Comparison of ENCODE assay signal across 25 mouse cellular contexts in the genomic region with DNA sequence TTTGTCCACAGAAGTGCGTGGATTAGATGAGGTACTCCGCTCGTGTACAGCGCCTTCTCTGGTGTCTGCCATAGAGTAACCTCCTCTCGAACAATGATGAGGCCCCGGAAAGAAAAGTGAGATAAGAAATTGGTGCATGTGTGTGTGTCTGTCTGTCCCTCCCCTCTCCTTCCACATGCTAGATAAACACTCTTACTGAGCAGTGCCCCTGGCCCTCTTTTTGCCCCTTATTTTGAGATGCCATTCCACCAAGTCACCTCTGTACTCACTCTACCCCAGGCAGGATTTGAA. TPM values are rescaled to one million over a fixed set of nuclear protein-coding genes. Genes with fewer than 3 reads are reported as not detected.
DNase-seq lines count a peak whose midpoint lies in the region; ATAC-seq and TF ChIP-seq lines count a peak whose summit lies in the region.
"Had no signal": no experiment of that assay in that cellular context is flagged by ENCODE, and none has a peak within 500 bp of the region (broad histone marks: within the 10 kb centered on the region; RNA-seq: fewer than 3 reads in every experiment).

No protein-coding gene starts in this region.

- no peak for ATAC-seq in heart, embryonic 11.5 days (replicated peaks; ENCODE audit: insufficient number of reproducible peaks, low FRiP score, low TSS enrichment)
- ATAC-seq in lung, postnatal 0 days: no peak
- peak; percentile 57 for ATAC-seq in liver, embryonic 16.5 days (ENCODE audit: low read depth)
- ATAC-seq: CD4-positive, CD25-positive, alpha-beta regulatory T cell, adult 4 months; forebrain, postnatal 0 days; midbrain, embryonic 16.5 days; Patski had no signal

- no peak overlapping the region for H3K4me3 ChIP-seq in heart, embryonic 11.5 days (ENCODE audit: low read depth, low read length)
- no peak overlapping the region for H3K4me3 ChIP-seq in lung, postnatal 0 days (ENCODE audit: low read depth, low read length)
- no peak overlapping the region for H3K4me3 ChIP-seq in liver, embryonic 16.5 days (ENCODE audit: low read depth, low read length)
- H3K4me3 ChIP-seq: embryonic facial prominence, embryonic 10.5 days; heart, adult 2 months; hindbrain, embryonic 15.5 days; limb, embryonic 15.5 days; midbrain, embryonic 10.5 days had no signal

- H3K27ac ChIP-seq in heart, embryonic 11.5 days (ENCODE audit: low read depth, low read length): no peak overlapping the region
- H3K27ac ChIP-seq in lung, postnatal 0 days (ENCODE audit: low read length): peak overlapping the region; percentile 57; the same call in 1 of the 2 replicates
- H3K27ac ChIP-seq in liver, embryonic 16.5 days (ENCODE audit: low read length): 0 out of 2 replicates have a peak overlapping the region, but pooled peaks have one; percentile 33
- H3K27ac ChIP-seq: embryonic facial prominence, embryonic 10.5 days; heart, adult 2 months; hindbrain, embryonic 15.5 days; limb, embryonic 15.5 days; midbrain, embryonic 10.5 days had no signal

- DNase-seq in heart, adult 11 months: peak; percentile 74
- DNase-seq in lung, postnatal 0 days (ENCODE audit: low spot score): no peak
- no peak for DNase-seq in lung, postnatal 36 days
- no peak for DNase-seq in gastrocnemius, postnatal 10 days
- DNase-seq in embryo, embryonic 10.5 days (ENCODE audit: low spot score): no peak
- DNase-seq: cerebellum, adult 11 months; cerebellum, adult 9-11 months; forebrain, postnatal 0 days; gastrocnemius, postnatal 25 days; heart, adult 2 months; heart, postnatal 4 days; kidney, adult 9 months; kidney, postnatal 36 days; left cerebral cortex, postnatal 4 days; thymus, adult 18-20 months; thymus, postnatal 4 days had no signal

- 74% methylated on average over 6 of the region's 6 CpGs for WGBS in heart, embryonic 11.5 days (ENCODE audit: insufficient replicate concordance)
- WGBS in lung, postnatal 0 days: 71% methylated on average over 6 of the region's 6 CpGs
- WGBS in liver, embryonic 16.5 days (ENCODE audit: insufficient replicate concordance): 27% methylated on average over 6 of the region's 6 CpGs

- no peaks in the 10 kb centered on the region for H3K9me3 ChIP-seq in heart, embryonic 11.5 days (replicated peaks; ENCODE audit: control insufficient read depth, low read length)
- no peaks in the 10 kb centered on the region for H3K9me3 ChIP-seq in lung, postnatal 0 days (ENCODE audit: low read length)
- no peaks in the 10 kb centered on the region for H3K9me3 ChIP-seq in liver, embryonic 16.5 days (replicated peaks; ENCODE audit: control insufficient read depth, low read length)
- H3K9me3 ChIP-seq: embryonic facial prominence, embryonic 10.5 days; hindbrain, embryonic 15.5 days; limb, embryonic 15.5 days; midbrain, embryonic 10.5 days had no signal

- no peaks in the 10 kb centered on the region for H3K36me3 ChIP-seq in heart, embryonic 11.5 days (ENCODE audit: control insufficient read depth, insufficient read depth, low read length)
- no peaks in the 10 kb centered on the region for H3K36me3 ChIP-seq in lung, postnatal 0 days (ENCODE audit: insufficient read depth, low read length)
- H3K36me3 ChIP-seq in liver, embryonic 16.5 days (ENCODE audit: control insufficient read depth, insufficient read depth): no peaks in the 10 kb centered on the region
- H3K36me3 ChIP-seq: hindbrain, embryonic 15.5 days; limb, embryonic 15.5 days had no signal

- TF ChIP-seq CTCF in lung, postnatal 0 days (IDR thresholded peaks at IDR 0.05): no peak

- no peak for TF ChIP-seq EP300 in lung, postnatal 0 days (IDR thresholded peaks at IDR 0.05)

- no peak overlapping the region for H3K4me2 ChIP-seq in heart, embryonic 11.5 days
- H3K4me2 ChIP-seq in lung, postnatal 0 days (replicated peaks; ENCODE audit: low read depth, low read length): no peak overlapping the region
- H3K4me2 ChIP-seq in liver, embryonic 16.5 days (ENCODE audit: low read depth, low read length): peak overlapping the region; percentile 8; the same call in 1 of the 2 replicates
- H3K4me2 ChIP-seq: hindbrain, embryonic 15.5 days; limb, embryonic 15.5 days had no signal

- H3K27me3 ChIP-seq in heart, embryonic 11.5 days (ENCODE audit: control insufficient read depth, insufficient read depth, low read length): no peaks in the 10 kb centered on the region
- no peaks in the 10 kb centered on the region for H3K27me3 ChIP-seq in lung, postnatal 0 days (replicated peaks; ENCODE audit: insufficient read depth, low read length)
- H3K27me3 ChIP-seq in liver, embryonic 16.5 days (ENCODE audit: control insufficient read depth, insufficient read depth, low read depth, low read length): no peaks in the 10 kb centered on the region
- H3K27me3 ChIP-seq: hindbrain, embryonic 15.5 days; limb, embryonic 15.5 days; Patski had no signal

- H3K4me1 ChIP-seq in heart, embryonic 11.5 days (ENCODE audit: control insufficient read depth, insufficient read depth, low read length): peaks cover 24% of the 10 kb centered on the region
- peaks cover 12% of the 10 kb centered on the region for H3K4me1 ChIP-seq in lung, postnatal 0 days (ENCODE audit: insufficient read depth, low read depth, low read length)
- peaks cover 58% of the 10 kb centered on the region for H3K4me1 ChIP-seq in liver, embryonic 16.5 days (ENCODE audit: control insufficient read depth, low read depth, low read length)

- H3K9ac ChIP-seq in heart, embryonic 11.5 days (ENCODE audit: low read depth, low read length): no peak overlapping the region
- H3K9ac ChIP-seq in lung, postnatal 0 days (replicated peaks; ENCODE audit: low read depth): no peak overlapping the region
- no peak overlapping the region for H3K9ac ChIP-seq in liver, embryonic 16.5 days (ENCODE audit: low read depth, low read length)
- H3K9ac ChIP-seq: forebrain, postnatal 0 days; hindbrain, embryonic 15.5 days; limb, embryonic 15.5 days had no signal

RNA-seq across cellular contexts. Expression of a gene that starts 58.0 kb away (rescaled TPM):
- polyA plus RNA-seq in heart, embryonic 11.5 days (2014; fragmentation: Nextera tagmentation; extraction: Ambion mirVana): 9.4 and 10.1 TPM in 2 replicates
- polyA plus RNA-seq in lung, postnatal 0 days (2015; fragmentation: Nextera tagmentation; extraction: Ambion mirVana): 10.1 and 13.4 TPM in 2 replicates
- polyA plus RNA-seq in liver, embryonic 16.5 days (2015; fragmentation: Nextera tagmentation; extraction: Ambion mirVana): 2.8 and 2.9 TPM in 2 replicates
- total RNA-seq in gastrocnemius, postnatal 10 days (2021): 1 to 10 TPM; 8.7 to 8.8 TPM
